Mouse (Mus musculus) embryonic facial prominence, embryonic 14.5 days (tissue): ENCODE data around the gene Chpf2. TPM values are rescaled to one million over a fixed set of nuclear protein-coding genes. Genes with fewer than 3 reads are reported as not detected.

Source experiments
- ATAC-seq: fragments of 200-750 bp; cut with Nextera tagmentation; 2 replicates; pipeline ENCODE4 v1.8.0; 2017; ENCODE audit warnings: low read depth, moderate number of reproducible peaks, moderate TSS enrichment
- DNase-seq: peaks from one replicate; pipeline ENCODE4 v3.0.0-alpha.2; 2015; ENCODE audit warnings: low spot score
- H3K27ac ChIP-seq: fragments of 300-500 bp; sonication (generic); replicated peaks from 2 replicates; pipeline ENCODE4 v1.5.1; 2014; ENCODE audit warnings: low read depth, mild to moderate bottlenecking, low read length, moderate library complexity
- H3K27me3 ChIP-seq: fragments of 300-500 bp; sonication (generic); replicated peaks from 2 replicates; pipeline ENCODE4 v1.6.1; 2014; ENCODE audit warnings: low read length; ENCODE audit not compliant: control insufficient read depth, insufficient read depth
- H3K36me3 ChIP-seq: fragments of 300-500 bp; sonication (generic); 2 replicates; pipeline ENCODE4 v1.6.1; 2014; ENCODE audit warnings: low read length, mixed read lengths; ENCODE audit not compliant: control insufficient read depth, insufficient read depth
- H3K4me1 ChIP-seq: fragments of 300-500 bp; sonication (generic); 2 replicates; pipeline ENCODE4 v1.6.1; 2014; ENCODE audit warnings: antibody characterized with exemption, low read length; ENCODE audit not compliant: control insufficient read depth, insufficient read depth
- H3K4me2 ChIP-seq: fragments of 300-500 bp; sonication (generic); 2 replicates; pipeline ENCODE4 v1.6.1; 2014; ENCODE audit warnings: low read depth, mild to moderate bottlenecking, low read length, moderate library complexity, mixed read lengths
- H3K4me3 ChIP-seq: fragments of 300-500 bp; sonication (generic); 2 replicates; pipeline ENCODE4 v1.5.1; 2014; ENCODE audit warnings: low read depth, mild to moderate bottlenecking, low read length
- H3K9ac ChIP-seq: fragments of 300-500 bp; sonication (generic); 2 replicates; pipeline ENCODE4 v1.6.1; 2014; ENCODE audit warnings: low read depth, mild to moderate bottlenecking, low read length, moderate library complexity, mixed read lengths
- H3K9me3 ChIP-seq: fragments of 300-500 bp; sonication (generic); 2 replicates; pipeline ENCODE4 v1.6.1; 2016; ENCODE audit warnings: low read length; ENCODE audit not compliant: control insufficient read depth
- WGBS: fragments of 180-500 bp; shearing (Covaris S2); extraction: QIAGEN DNeasy Blood & Tissue Kit; methylation state at CpG from one replicate; pipeline ENCODE4 v1.1.7; 2014; 5-methylcytosine and 5-hydroxymethylcytosine counted together
- polyA plus RNA-seq: library from polyadenylated mRNA; unstranded; fragments of >200 nt; fragmentation: Nextera tagmentation; extraction: Ambion mirVana; gene quantifications from 2 replicates; pipeline ENCODE4 v1.2.1, GENCODE M21; 2014

Gene Chpf2
- polyA plus RNA-seq, 1 experiment from 2014 or later = 21.2 TPM

- H3K4me1 ChIP-seq = peaks cover 12% of the 10 kb centered on the region; the same call in 1 of the 2 replicates
These were observed 36.0 kb downstream of the Chpf2 start for GRCm38 (mm10) chr5:24622386-24623040.

GRCm38 (mm10) chr5:24623041-24623985 is 36.8 kb downstream of the Chpf2 start:
- Histone ChIP-seq H3K9me3 (no peaks in the 10 kb centered on the region), H3K4me2 (peak overlapping the region; percentile 85), H3K27me3 (no peaks in the 10 kb centered on the region; the same call in 1 of the 2 replicates), H3K9ac (peak overlapping the region; percentile 72), H3K4me3 (peak overlapping the region; percentile 51), H3K36me3 (no peaks in the 10 kb centered on the region), H3K4me1 (peaks cover 12% of the 10 kb centered on the region; the same call in 1 of the 2 replicates), H3K27ac (no peak overlapping the region)
- 42% methylated on average over 8 of the region's 8 CpGs for WGBS
- DNase-seq (no peak), ATAC-seq (no peak)

More at GRCm38 (mm10) chr5:24622386-24623040, 36.0 kb downstream of the Chpf2 start:
- ATAC-seq (no peak), DNase-seq (no peak)
- no peaks in the 10 kb centered on the region for H3K9me3 ChIP-seq
- no peak overlapping the region for H3K4me2 ChIP-seq
- 65% methylated on average over 7 of the region's 7 CpGs for WGBS
- H3K27ac ChIP-seq = no peak overlapping the region
- no peaks in the 10 kb centered on the region; the same call in 1 of the 2 replicates for H3K27me3 ChIP-seq
- H3K9ac ChIP-seq = no peak overlapping the region
- no peaks in the 10 kb centered on the region for H3K36me3 ChIP-seq
- H3K4me3 ChIP-seq = no peak overlapping the region

- peak; percentile 82 for DNase-seq
- peak within 1 kb of the TSS; percentile 72 for H3K9ac ChIP-seq
- peak within 1 kb of the TSS; percentile 51 for H3K4me3 ChIP-seq
- ATAC-seq = peak; percentile 88
- H3K36me3 ChIP-seq = no peaks in the 10 kb centered on the region
- 4% methylated on average over 33 of the region's 37 CpGs for WGBS
- no peak within 1 kb of the TSS for H3K27ac ChIP-seq
- peaks cover 12% of the 10 kb centered on the region; the same call in 1 of the 2 replicates for H3K4me1 ChIP-seq
- H3K27me3 ChIP-seq = no peaks in the 10 kb centered on the region; the same call in 1 of the 2 replicates
- H3K9me3 ChIP-seq = no peaks in the 10 kb centered on the region
- peak within 1 kb of the TSS; percentile 85 for H3K4me2 ChIP-seq
These were observed 37.7 kb downstream of the Chpf2 start, which contains the start of gene Smarcd3 for GRCm38 (mm10) chr5:24623986-24624821. Gene Smarcd3, minus strand, starts transcription at chr5:24624411.

- Histone ChIP-seq H3K27ac (no peak overlapping the region), H3K27me3 (no peaks in the 10 kb centered on the region; the same call in 1 of the 2 replicates), H3K9ac (0 out of 2 replicates have a peak overlapping the region, but pooled peaks have one; percentile 72), H3K9me3 (no peaks in the 10 kb centered on the region), H3K4me2 (peak overlapping the region; percentile 85), H3K4me3 (peak overlapping the region; percentile 51; the same call in 1 of the 2 replicates), H3K4me1 (peaks cover 12% of the 10 kb centered on the region; the same call in 1 of the 2 replicates), H3K36me3 (no peaks in the 10 kb centered on the region)
- 33% methylated on average over 4 of the region's 4 CpGs for WGBS
- DNase-seq = no peak
- ATAC-seq = no peak
These were observed 38.2 kb downstream of the Chpf2 start for GRCm38 (mm10) chr5:24624822-24625120.

GRCm38 (mm10) chr5:24629712-24630111 is 43.2 kb downstream of the Chpf2 start:
- ATAC-seq (no peak), DNase-seq (no peak)
- no peak overlapping the region for H3K27ac ChIP-seq
- H3K4me3 ChIP-seq = no peak overlapping the region
- no peaks in the 10 kb centered on the region for H3K36me3 ChIP-seq
- no peak overlapping the region for H3K4me2 ChIP-seq
- no peaks in the 10 kb centered on the region; the same call in 1 of the 2 replicates for H3K27me3 ChIP-seq
- no peaks in the 10 kb centered on the region for H3K9me3 ChIP-seq
- WGBS = 68% methylated on average over 3 of the region's 3 CpGs
- peaks cover 2% of the 10 kb centered on the region; the same call in 1 of the 2 replicates for H3K4me1 ChIP-seq
- no peak overlapping the region for H3K9ac ChIP-seq

GRCm38 (mm10) chr5:24635093-24635492 is 48.6 kb downstream of the Chpf2 start:
- H3K27me3 ChIP-seq = no peaks in the 10 kb centered on the region

GRCm38 (mm10) chr5:24635526-24636141 is 49.1 kb downstream of the Chpf2 start:
- H3K27ac ChIP-seq = no peak overlapping the region
- DNase-seq = no peak
- no peaks in the 10 kb centered on the region for H3K36me3 ChIP-seq
- no peaks in the 10 kb centered on the region for H3K9me3 ChIP-seq
- no peak overlapping the region for H3K4me3 ChIP-seq
- H3K4me1 ChIP-seq = no peaks in the 10 kb centered on the region
- no peaks in the 10 kb centered on the region for H3K27me3 ChIP-seq
- H3K4me2 ChIP-seq = no peak overlapping the region
- H3K9ac ChIP-seq = no peak overlapping the region
- 75% methylated on average over 6 of the region's 6 CpGs for WGBS
- ATAC-seq = no peak

More at GRCm38 (mm10) chr5:24635093-24635492, 48.6 kb downstream of the Chpf2 start:
- Histone ChIP-seq H3K4me1 (no peaks in the 10 kb centered on the region), H3K27ac (no peak overlapping the region), H3K9ac (no peak overlapping the region), H3K9me3 (no peaks in the 10 kb centered on the region), H3K4me2 (no peak overlapping the region), H3K36me3 (no peaks in the 10 kb centered on the region), H3K4me3 (no peak overlapping the region)
- no peak for DNase-seq
- WGBS = 18% methylated on average over 1 of the region's 1 CpGs
- ATAC-seq = no peak
